Mouse (Mus musculus) erythroblast, adult 5-6 weeks (primary cell): ENCODE measurements around the gene Spen. TPM values are rescaled to one million over a fixed set of nuclear protein-coding genes. Genes with fewer than 3 reads are reported as not detected.
"Not testable (repeated sequence)": the region's sequence is repeated elsewhere in the genome, so short reads cannot be mapped to it uniquely, and the experiment has no call there.

Source experiments
- ATAC-seq: replicated peaks from 2 replicates; pipeline ENCODE4 v1.8.0; 2016; ENCODE audit warnings: moderate number of reproducible peaks, mild to moderate bottlenecking, moderate TSS enrichment, inconsistent platforms; ENCODE audit not compliant: poor library complexity, low FRiP score, severe bottlenecking
- total RNA-seq, 2 experiments: library from RNA; stranded (forward) in 1 of 2; stranded (reverse) in 1 of 2; fragments of 150-400 nt in 1 of 2; fragments of 200-764, 138-1000 nt in 1 of 2; gene quantifications; 2 replicates each; pipeline versions ENCODE4 v1.2.3 to v1.2.4; 2015 to 2017; ENCODE audit warnings: low replicate concordance in 2 of 2

The Spen gene
- total RNA-seq, 2 experiments from 2014 or later = 35.6 to 60.7 TPM

- ATAC-seq = not testable (repeated sequence)
Observed at GRCm38 (mm10) chr4:141561331-141561919, 23.0 kb upstream of the Spen start.

GRCm38 (mm10) chr4:141559898-141560263 lies 21.5 kb upstream of the Spen start:
- peak; percentile 88 for ATAC-seq

DNA sequence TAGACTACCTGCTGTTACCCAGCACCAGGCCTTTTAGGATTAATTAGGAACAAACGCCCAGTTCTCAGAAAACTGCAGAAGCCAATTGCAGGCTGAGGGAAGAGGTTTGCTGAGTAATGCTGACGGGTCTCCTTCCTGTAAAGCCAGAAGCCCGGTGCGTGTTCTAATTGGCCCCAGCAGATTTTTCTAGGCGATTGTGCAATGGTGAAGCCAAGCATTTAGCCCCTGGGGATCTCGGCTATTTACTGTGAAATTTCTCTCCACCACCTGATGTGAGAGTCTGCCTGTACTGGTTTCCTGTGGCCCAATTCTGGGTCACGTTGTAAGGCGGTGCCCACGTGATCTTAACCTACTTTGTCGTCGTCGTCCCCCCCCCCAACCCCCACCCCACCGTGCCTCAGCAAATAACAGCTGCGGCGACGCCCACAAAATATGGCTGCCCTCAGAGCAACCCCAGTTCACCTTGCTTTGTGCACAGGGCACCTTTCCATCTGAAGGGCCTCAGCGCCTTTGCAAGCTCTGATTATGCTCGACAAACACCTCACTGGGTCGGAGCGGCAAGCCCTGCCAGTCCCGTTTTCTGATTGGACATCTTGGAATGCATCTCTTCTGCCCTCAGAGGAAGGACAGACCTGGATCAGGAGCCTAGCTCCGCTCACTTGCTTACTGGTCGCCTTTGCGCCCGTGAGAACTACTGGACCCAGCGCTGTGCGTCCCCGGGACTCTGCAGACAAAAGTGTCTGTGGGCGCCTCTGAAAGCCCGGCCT lies 20.9 kb upstream of the Spen start:
- peak; percentile 86 for ATAC-seq

GRCm38 (mm10) chr4:141558658-141559057 lies 20.3 kb upstream of the Spen start:
- peak; percentile 22 for ATAC-seq

DNA sequence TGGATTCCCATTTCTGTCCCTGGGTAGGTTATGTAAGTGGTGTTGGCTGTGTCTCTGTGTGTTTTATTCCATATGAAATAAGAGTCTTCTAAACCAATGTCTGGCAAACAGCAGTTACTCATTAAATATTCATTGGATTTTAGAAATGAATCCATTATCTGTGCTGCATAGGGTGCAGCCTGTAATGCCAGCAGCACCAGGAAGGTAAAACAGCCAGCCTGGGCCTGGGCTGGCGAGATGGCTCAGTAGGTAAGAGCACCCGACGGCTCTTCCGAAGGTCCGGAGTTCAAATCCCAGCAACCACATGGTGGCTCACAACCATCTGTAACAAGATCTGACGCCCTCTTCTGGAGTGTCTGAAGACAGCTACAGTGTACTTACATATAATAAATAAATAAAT lies 17.8 kb upstream of the Spen start:
- ATAC-seq = not testable (repeated sequence)

DNA sequence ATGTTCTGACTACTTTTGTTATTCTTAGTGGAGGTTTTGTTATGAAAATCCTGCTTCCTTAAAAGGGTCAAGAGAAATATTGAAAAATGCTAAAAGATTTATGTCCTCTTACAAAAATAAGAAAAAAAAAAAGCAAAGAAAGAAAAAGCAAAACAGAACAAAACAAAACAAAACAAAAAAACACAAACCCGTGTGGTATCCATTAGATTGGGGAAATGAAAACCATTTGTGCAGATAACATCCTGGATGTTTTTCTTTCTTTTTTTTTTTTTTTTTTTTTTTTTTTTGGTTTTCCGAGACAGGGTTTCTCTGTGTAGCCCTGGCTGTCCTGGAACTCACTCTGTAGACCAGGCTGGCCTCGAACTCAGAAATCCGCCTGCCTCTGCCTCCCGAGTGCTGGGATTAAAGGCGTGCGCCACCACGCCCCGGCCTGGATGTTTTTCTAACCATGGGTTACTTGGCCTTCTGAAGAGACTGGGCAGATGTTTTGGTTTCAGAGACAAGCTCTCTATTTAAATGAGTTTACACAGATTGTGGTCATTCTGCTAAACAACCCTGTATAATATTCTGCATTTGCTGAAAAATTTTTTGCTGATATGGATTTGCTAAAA lies 16.0 kb upstream of the Spen start:
- not testable (repeated sequence) for ATAC-seq

DNA sequence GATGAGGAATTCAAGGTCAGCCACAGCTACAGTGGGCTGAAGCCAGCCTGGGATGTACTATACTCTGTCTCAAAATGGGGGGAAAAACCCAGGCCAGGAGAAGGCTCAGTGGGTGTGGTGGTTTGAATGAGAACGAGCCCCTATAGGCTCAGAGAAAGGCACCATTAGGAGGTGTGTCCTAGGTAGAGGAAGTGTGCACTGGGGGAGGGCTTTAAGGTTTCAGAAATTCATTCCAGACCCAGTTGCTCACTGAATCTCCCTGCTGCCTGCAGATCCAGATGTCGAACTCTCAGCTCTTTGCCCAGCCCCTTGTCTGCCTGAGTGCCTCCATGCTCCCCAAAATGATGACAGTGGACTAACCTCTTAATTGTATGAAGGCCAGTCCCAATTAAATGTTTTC lies 14.1 kb upstream of the Spen start:
- ATAC-seq = no peak

GRCm38 (mm10) chr4:141547299-141547698 lies 8.9 kb upstream of the Spen start:
- no peak for ATAC-seq

DNA sequence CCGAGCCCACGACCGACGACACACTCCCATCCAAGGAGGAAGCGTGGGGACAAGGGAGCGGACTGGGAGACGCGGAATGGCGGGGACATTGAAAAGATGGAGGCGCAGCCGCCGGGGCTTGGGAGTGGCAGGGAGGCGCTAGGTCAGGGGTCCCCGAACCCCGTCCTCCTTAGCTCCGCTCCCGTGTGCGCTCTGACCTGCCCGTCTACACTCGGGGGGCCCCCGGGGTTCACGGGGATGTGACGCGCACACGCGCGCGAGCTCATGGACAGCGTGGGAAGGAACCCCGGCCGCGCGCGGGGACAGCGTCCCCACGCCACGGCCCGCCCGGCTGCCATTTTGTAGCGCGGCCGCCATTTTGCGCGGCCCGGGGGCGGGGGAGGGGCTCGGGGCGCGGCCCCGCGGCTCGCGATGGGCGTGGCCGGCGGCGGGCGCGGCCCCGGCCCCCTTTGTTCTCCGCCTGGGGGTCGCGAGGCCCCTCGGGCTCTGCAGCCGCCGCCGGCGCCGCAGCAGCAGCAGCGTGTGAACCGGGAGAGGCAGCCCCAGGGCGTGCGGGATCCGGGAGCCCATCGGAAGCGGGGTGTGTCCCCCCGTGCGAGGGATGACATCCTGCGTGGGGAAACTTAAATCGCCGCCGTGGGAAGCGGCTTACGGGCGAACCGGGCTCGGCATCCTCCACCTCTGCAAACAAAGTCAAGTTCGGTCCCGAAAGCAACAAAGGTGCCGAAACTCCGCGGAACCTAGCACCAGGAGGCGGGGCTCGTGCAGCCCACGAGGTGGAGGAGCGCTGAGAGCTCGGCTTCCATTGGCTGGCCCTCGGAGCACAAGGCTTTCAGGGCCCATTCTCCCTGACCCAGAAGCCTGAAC lies 8.2 kb upstream of the Spen start:
- peak; percentile 84 for ATAC-seq

DNA sequence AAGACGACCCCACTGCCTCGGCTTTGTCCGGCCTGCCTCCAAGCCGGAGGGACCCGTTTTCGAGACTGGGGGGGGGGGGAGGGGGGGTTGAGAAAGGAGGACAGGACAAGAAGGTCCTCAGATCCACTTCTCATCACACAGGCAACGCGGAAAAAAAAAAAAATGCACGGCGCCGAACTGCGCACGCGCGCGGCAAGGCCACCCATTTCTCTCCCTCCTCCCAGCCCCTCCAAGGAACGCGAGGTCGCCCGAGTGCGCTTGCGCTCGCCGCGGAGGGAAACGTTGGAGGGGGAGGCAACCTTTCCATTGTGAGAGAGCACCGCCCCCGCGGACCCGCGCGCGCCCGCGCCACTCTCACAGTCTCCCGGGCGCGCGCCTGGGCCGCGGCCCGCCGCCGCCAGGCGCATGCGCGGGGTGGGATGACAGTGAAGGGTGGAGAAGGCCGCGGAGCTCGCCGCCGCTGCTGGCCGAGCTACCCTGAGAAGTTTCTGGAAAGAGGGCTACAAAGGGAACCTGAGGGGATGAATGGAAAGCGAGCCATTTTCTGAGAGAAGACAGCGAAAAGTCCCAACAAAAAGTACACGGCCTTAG lies 7.4 kb upstream of the Spen start:
- peak; percentile 90 for ATAC-seq

- ATAC-seq = peak; percentile 56
Observed at GRCm38 (mm10) chr4:141545071-141545742, 6.8 kb upstream of the Spen start.

DNA sequence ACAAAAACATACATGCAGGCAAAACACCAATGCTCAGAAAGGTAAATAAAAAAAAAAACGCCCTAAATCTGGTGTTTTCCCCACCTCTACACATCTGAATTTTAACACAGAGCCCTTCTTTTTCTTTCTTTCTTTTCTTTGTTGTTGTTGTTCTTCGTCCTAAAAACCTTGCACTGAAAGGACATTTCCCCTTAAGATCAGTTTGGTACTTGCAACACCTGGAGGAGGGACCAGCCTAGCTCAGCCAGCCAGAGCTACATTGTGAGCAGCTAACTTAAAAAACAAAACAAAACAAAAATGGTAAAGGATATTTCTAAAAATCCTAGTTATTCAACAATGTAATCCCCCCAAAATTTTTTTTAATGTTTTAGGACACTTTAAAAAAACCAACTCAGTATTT lies 6.1 kb upstream of the Spen start:
- no peak for ATAC-seq

GRCm38 (mm10) chr4:141543593-141543992 lies 5.2 kb upstream of the Spen start:
- no peak for ATAC-seq

GRCm38 (mm10) chr4:141541851-141542250 lies 3.5 kb upstream of the Spen start:
- ATAC-seq = no peak

GRCm38 (mm10) chr4:141540844-141541243 lies 2.4 kb upstream of the Spen start:
- no peak for ATAC-seq

DNA sequence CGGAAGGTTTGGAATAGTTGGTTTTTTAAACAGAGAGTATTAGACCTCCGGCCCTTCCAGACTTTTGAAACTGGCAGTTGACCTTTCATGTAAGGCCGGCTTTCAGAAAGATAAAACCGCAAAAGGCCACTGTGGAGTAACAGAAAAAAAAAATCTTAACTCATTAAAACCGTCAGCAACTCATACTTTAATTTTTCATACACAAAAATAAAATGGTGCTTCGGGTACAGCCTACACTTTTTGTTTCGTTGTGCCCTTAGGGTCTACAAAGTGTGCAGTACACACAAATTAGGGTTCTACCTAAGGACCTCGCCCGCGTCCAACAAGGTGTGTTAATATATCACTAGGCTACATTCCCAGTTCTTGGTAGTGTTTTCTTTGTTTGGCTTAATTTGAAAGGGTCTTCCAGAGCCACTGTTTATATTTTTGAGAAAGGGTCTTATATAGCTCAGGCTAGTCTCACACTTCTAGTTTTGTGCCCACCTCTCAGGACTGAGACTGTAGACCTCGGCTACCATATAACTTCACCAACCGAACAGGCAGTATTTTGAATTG lies 893 bp upstream of the Spen start:
- no peak for ATAC-seq

DNA sequence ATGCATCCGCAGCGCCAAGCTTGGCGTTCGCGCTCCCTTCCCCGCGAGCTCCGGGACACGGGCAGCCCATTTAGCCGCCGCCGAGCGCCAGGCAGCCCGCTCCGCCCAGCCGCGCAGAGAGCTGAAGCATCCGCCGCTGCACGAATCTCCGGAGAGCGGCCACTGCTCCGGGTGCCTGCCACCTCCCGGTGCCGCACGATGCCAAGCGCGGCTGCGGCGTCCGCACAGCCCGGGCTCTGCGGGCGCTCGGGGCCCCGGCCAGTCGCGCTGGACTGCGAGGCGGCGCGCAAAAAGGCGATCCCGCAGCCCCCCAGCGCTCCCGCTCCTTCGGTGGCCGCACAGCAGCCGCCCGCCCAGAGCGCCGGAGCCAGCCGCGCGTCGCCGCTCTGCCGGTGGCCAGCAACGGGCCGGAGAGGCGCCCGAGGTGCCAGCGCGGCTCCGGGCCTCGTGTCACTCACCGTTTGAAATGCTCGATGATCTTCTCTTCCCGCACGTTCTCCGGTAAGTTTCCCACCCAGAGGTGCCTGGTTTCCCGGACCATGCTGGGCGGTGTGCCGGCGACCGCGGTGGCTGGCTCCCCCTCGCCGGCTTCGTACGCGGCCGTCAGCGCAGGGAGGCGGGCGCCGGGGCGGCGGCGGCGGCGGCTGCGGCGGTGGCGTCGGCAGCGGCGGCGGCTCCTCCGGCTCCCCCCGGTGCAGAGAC lies 540 bp downstream of the Spen start:
- 0 out of 2 replicates have a peak, but pooled peaks have one; percentile 22 for ATAC-seq

DNA sequence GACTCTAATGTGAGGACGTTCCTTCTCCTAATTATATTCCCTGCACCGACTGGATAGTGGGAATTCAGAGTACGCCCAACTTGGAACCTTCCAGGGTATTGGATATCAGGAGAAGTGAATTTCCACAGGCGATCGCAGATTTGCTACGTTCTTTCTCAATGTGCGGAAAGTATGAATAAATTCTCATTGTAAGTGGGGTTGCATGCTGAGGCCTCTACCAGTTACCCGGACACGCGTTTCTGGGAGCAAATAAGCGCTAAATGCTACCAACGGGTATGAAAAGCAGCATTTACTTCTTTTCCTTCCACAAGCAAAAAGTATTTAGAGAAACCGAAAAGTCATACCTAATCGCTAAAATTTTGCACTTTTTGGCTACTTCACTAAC lies 1.2 kb downstream of the Spen start:
- no peak for ATAC-seq
